Mouse (Mus musculus): ENCODE results near the gene Gm1140. TPM values are rescaled to one million over a fixed set of nuclear protein-coding genes. Genes with fewer than 3 reads are reported as not detected.
"Not testable (repeated sequence)": the region's sequence is repeated elsewhere in the genome, so short reads cannot be mapped to it uniquely, and the experiment has no call there.

Gene Gm1140
- polyA plus RNA-seq (2012; rRNA removed), result not detected in 2 replicates

- DNase-seq (ENCODE audit: low read depth in 1 of 2, low spot score in 2 of 2); H3K36me3 ChIP-seq (ENCODE audit: control insufficient read depth, insufficient read depth, low read length); H3K27ac ChIP-seq (ENCODE audit: insufficient read depth, low read length); H3K4me3 ChIP-seq (ENCODE audit: extremely low read depth, insufficient read depth, insufficient read length); H3K4me1 ChIP-seq (ENCODE audit: control insufficient read depth, insufficient read depth, insufficient read length); H3K27me3 ChIP-seq (ENCODE audit: control insufficient read depth, insufficient read depth, low read length): not testable (repeated sequence)
- 100% methylated on average over 2 of the region's 11 CpGs for WGBS
Observed at GRCm38 (mm10) chrX:67693462-67693861, at the start of gene Gm1140. Gene Gm1140 (minus strand): TSS chrX:67693562.

- 75% methylated on average over 5 of the region's 10 CpGs for whole genome bisulfite sequencing
- H3K27ac ChIP-seq (ENCODE audit: insufficient read depth, low read length); H3K4me1 ChIP-seq (ENCODE audit: control insufficient read depth, insufficient read depth, insufficient read length); H3K4me3 ChIP-seq (ENCODE audit: extremely low read depth, insufficient read depth, insufficient read length); DNase-seq (ENCODE audit: low read depth in 1 of 2, low spot score in 2 of 2); H3K27me3 ChIP-seq (ENCODE audit: control insufficient read depth, insufficient read depth, low read length); H3K36me3 ChIP-seq (ENCODE audit: control insufficient read depth, insufficient read depth, low read length): not testable (repeated sequence)
Observed at GRCm38 (mm10) chrX:67695398-67695797, 2.0 kb upstream of the Gm1140 start, which contains the start of gene Gm14692. Gene Gm14692 (plus strand): TSS chrX:67695698.

Other genes with a start within 250 kb of the Gm1140 start
- not detected in 2 replicates for gene Gm14692, start 2.1 kb upstream of the Gm1140 start, polyA plus RNA-seq (2012; rRNA removed)
- not detected in 2 replicates for gene 4933436I01Rik, start 227.9 kb upstream of the Gm1140 start, polyA plus RNA-seq (2012; rRNA removed)